Mouse (Mus musculus) CH12.LX (cell line): ENCODE measurements around the gene 0610030E20Rik. TPM values are rescaled to one million over a fixed set of nuclear protein-coding genes. Genes with fewer than 3 reads are reported as not detected.

ENCODE experiments used
- DNase-seq: peaks from one replicate; pipeline ENCODE4 v3.0.0-alpha.2; 2013; ENCODE audit errors: extremely low read depth
- H3K27ac ChIP-seq: 2 replicates; pipeline ENCODE4 v1.5.1; 2012; ENCODE audit warnings: low read depth, mild to moderate bottlenecking, control low read depth, moderate library complexity; ENCODE audit not compliant: insufficient read depth
- H3K27me3 ChIP-seq: replicated peaks from 2 replicates; pipeline ENCODE3; 2012; ENCODE audit warnings: inconsistent platforms
- H3K36me3 ChIP-seq, 2 experiments: replicated peaks in 1 of 2; 2 replicates each; pipeline versions ENCODE3 to v1.6.1; 2012; ENCODE audit warnings: inconsistent platforms in 1 of 2, low read length in 1 of 2, mild to moderate bottlenecking in 1 of 2, mixed read lengths in 1 of 2, moderate library complexity in 1 of 2; ENCODE audit not compliant: control insufficient read depth in 1 of 2, insufficient read depth in 1 of 2
- H3K4me1 ChIP-seq, 2 experiments: 2 replicates each; pipeline ENCODE4 v1.6.1; 2012; ENCODE audit warnings: inconsistent platforms in 1 of 2, moderate library complexity in 1 of 2; ENCODE audit not compliant: insufficient read depth in 2 of 2, control insufficient read depth in 1 of 2
- H3K4me2 ChIP-seq: 2 replicates; pipeline ENCODE4 v1.6.1; 2012; ENCODE audit warnings: low read depth, mild to moderate bottlenecking, control low read depth; ENCODE audit not compliant: poor library complexity, insufficient read depth, severe bottlenecking
- H3K4me3 ChIP-seq, 3 experiments: fragments of 150-350 bp in 1 of 3; sonication (generic) in 1 of 3; replicated peaks in 1 of 3; 2 replicates each; pipeline versions ENCODE3 to v1.5.1; 2011 to 2012; ENCODE audit warnings: low read depth in 2 of 3, low read length in 2 of 3, mild to moderate bottlenecking in 2 of 3, moderate library complexity in 2 of 3, control low read depth in 1 of 3, improper control_type of control experiment in 1 of 3, inconsistent platforms in 1 of 3, mixed read lengths in 1 of 3; ENCODE audit not compliant: poor library complexity in 1 of 3
- H3K79me2 ChIP-seq: replicated peaks from 2 replicates; pipeline ENCODE4 v1.6.1; 2012; ENCODE audit warnings: mild to moderate bottlenecking, moderate library complexity; ENCODE audit not compliant: control insufficient read depth, poor library complexity, insufficient read depth, severe bottlenecking; ENCODE audit errors: extremely low read depth
- H3K9ac ChIP-seq: 2 replicates; pipeline ENCODE4 v1.6.1; 2012; ENCODE audit warnings: low read depth, mild to moderate bottlenecking, control low read depth, moderate library complexity; ENCODE audit not compliant: insufficient read depth
- H3K9me3 ChIP-seq: replicated peaks from 2 replicates; pipeline ENCODE3; 2012; ENCODE audit warnings: low read length, inconsistent platforms, mixed read lengths
- ELF1 ChIP-seq: IDR thresholded peaks from 2 replicates; pipeline ENCODE4 v1.6.1; 2014; ENCODE audit warnings: low read depth, mild to moderate bottlenecking, inconsistent platforms, low read length, improper control_type of control experiment
- ETS1 ChIP-seq: conservative IDR thresholded peaks from 2 replicates; pipeline ENCODE4 v1.6.1; 2012; ENCODE audit warnings: low read depth, mild to moderate bottlenecking, inconsistent platforms, low read length, improper control_type of control experiment, moderate library complexity
- HCFC1 ChIP-seq: IDR thresholded peaks from 2 replicates; pipeline ENCODE4 v1.6.1; 2012; ENCODE audit warnings: low read depth, mild to moderate bottlenecking, inconsistent platforms, low read length, improper control_type of control experiment
- JUN ChIP-seq: IDR thresholded peaks from 2 replicates; pipeline ENCODE4 v1.6.1; 2011; ENCODE audit warnings: low read depth, mild to moderate bottlenecking, low read length, improper control_type of control experiment, moderate library complexity; ENCODE audit not compliant: insufficient read depth
- JUND ChIP-seq: conservative IDR thresholded peaks from 2 replicates; pipeline ENCODE4 v1.6.1; 2011; ENCODE audit warnings: low read depth, low read length, improper control_type of control experiment
- MAZ ChIP-seq: IDR thresholded peaks from 2 replicates; pipeline ENCODE4 v1.6.1; 2012; ENCODE audit warnings: low read depth, mild to moderate bottlenecking, inconsistent platforms, low read length, improper control_type of control experiment, moderate library complexity
- MXI1 ChIP-seq: IDR thresholded peaks from 2 replicates; pipeline ENCODE4 v1.6.1; 2011; ENCODE audit warnings: mild to moderate bottlenecking, low read depth, low read length, improper control_type of control experiment
- NELFE ChIP-seq: IDR thresholded peaks from 2 replicates; pipeline ENCODE4 v1.6.1; 2011; ENCODE audit warnings: low read depth, low read length, improper control_type of control experiment
- NRF1 ChIP-seq: IDR thresholded peaks from 2 replicates; pipeline ENCODE4 v1.6.1; 2014; ENCODE audit warnings: low read depth, mild to moderate bottlenecking, inconsistent platforms, low read length, improper control_type of control experiment, moderate library complexity
- PAX5 ChIP-seq: IDR thresholded peaks from 2 replicates; pipeline ENCODE4 v1.6.1; 2012; ENCODE audit warnings: low read length, inconsistent platforms, mixed read lengths
- RCOR1 ChIP-seq: conservative IDR thresholded peaks from 2 replicates; pipeline ENCODE4 v1.6.1; 2012; ENCODE audit warnings: low read depth, mild to moderate bottlenecking, inconsistent platforms, low read length, improper control_type of control experiment
- SMC3 ChIP-seq: IDR thresholded peaks from 2 replicates; pipeline ENCODE4 v1.6.1; 2011; ENCODE audit warnings: low read depth, low read length, improper control_type of control experiment
- TBP ChIP-seq: conservative IDR thresholded peaks from 2 replicates; pipeline ENCODE4 v1.6.1; 2011; ENCODE audit warnings: low read depth, low read length, improper control_type of control experiment
- UBTF ChIP-seq: IDR thresholded peaks from 2 replicates; pipeline ENCODE4 v1.6.1; 2012; ENCODE audit warnings: low read depth, mild to moderate bottlenecking, inconsistent platforms, low read length, improper control_type of control experiment, moderate library complexity
- USF1 ChIP-seq: IDR thresholded peaks from 2 replicates; pipeline ENCODE4 v1.6.1; 2014; ENCODE audit warnings: low read depth, mild to moderate bottlenecking, inconsistent platforms, low read length, improper control_type of control experiment
- ZKSCAN1 ChIP-seq: IDR thresholded peaks from 2 replicates; pipeline ENCODE4 v1.6.1; 2012; ENCODE audit warnings: low read depth, inconsistent platforms, low read length, improper control_type of control experiment, borderline replicate concordance
- ZMIZ1 ChIP-seq: IDR thresholded peaks from 2 replicates; pipeline ENCODE4 v1.6.1; 2012; ENCODE audit warnings: low read depth, mild to moderate bottlenecking, inconsistent platforms, low read length, improper control_type of control experiment
- dilution Hi-C: fragments of 300-500 bp; cut with MboI; formaldehyde crosslinking; loops from 2 replicates; pipeline ENCODE4 v1.14.3; 2020; ENCODE audit warnings: low sequenced_read_pairs; ENCODE audit not compliant: extremely low pct_unique_long_range_greater_than_20kb, extremely low pct_ligation_motif_present
- in situ Hi-C: fragments of 300-500 bp; cut with MboI; formaldehyde crosslinking; loops from 3 replicates; pipeline ENCODE4 v1.14.3; 2019; ENCODE audit warnings: low sequenced_read_pairs, low pct_ligation_motif_present, low pct_unique_long_range_greater_than_20kb, mixed read lengths
- polyA plus RNA-seq: library from polyadenylated mRNA; unstranded; fragments of >175 nt; gene quantifications from 2 replicates; pipeline ENCODE4 v1.2.1, GENCODE M21; 2012; ENCODE audit warnings: low read depth; ENCODE audit not compliant: insufficient read length
- total RNA-seq, 2 experiments: library from RNA; depleted of rRNA; stranded (reverse); fragments of 300-350 nt in 1 of 2; fragments of >200 nt in 1 of 2; gene quantifications; 2 replicates each; pipeline ENCODE4 v1.2.3; 2012 to 2014

0610030E20Rik gene
- total and polyA plus RNA-seq, 3 experiments, result 7.2 to 16.9 (median 11.7) TPM

- H3K79me2 ChIP-seq, result peaks cover 15% of the 10 kb centered on the region
- H3K4me2 ChIP-seq, result no peak overlapping the region
- peaks cover 6 to 25% of the 10 kb centered on the region in 2 experiments; a peak in 3 of 4 replicates for H3K4me1 ChIP-seq
- H3K27ac ChIP-seq, result no peak overlapping the region
- TF ChIP-seq SMC3, result no peak
- TF ChIP-seq ELF1, result no peak
- TF ChIP-seq NELFE, result no peak
- no peak for TF ChIP-seq ZMIZ1
- TF ChIP-seq RCOR1, result no peak
- TF ChIP-seq NRF1, result no peak
- TF ChIP-seq JUN, result no peak
- no peak for TF ChIP-seq MXI1
- H3K9me3 ChIP-seq, result peaks cover 7% of the 10 kb centered on the region
- H3K36me3 ChIP-seq, result peaks cover 45 to 82% of the 10 kb centered on the region in 2 experiments
- DNase-seq, result no peak
- no peak overlapping the region for H3K4me3 ChIP-seq
- dilution Hi-C loops, result no loop called here
- in situ Hi-C loops, result no loop called here
- no peaks in the 10 kb centered on the region for H3K27me3 ChIP-seq
- no peak overlapping the region for H3K9ac ChIP-seq
Measured at GRCm38 (mm10) chr6:72357164-72358079, 10.3 kb downstream of the 0610030E20Rik start.

GRCm38 (mm10) chr6:72358086-72358764 lies 11.1 kb downstream of the 0610030E20Rik start:
- Histone ChIP-seq H3K4me3 (no peak overlapping the region), H3K27me3 (no peaks in the 10 kb centered on the region), H3K36me3 (peaks cover 45 to 78% of the 10 kb centered on the region in 2 experiments), H3K79me2 (peaks cover 15% of the 10 kb centered on the region), H3K4me1 (peaks cover 3 to 18% of the 10 kb centered on the region in 2 experiments; a peak in 3 of 4 replicates), H3K4me2 (no peak overlapping the region), H3K9me3 (peaks cover 7% of the 10 kb centered on the region), H3K27ac (no peak overlapping the region), H3K9ac (no peak overlapping the region)
- DNase-seq, result no peak
- in situ Hi-C loops, result no loop called here
- TF ChIP-seq RCOR1, result no peak
- TF ChIP-seq PAX5, result no peak
- no peak for TF ChIP-seq UBTF
- no peak for TF ChIP-seq ZKSCAN1
- TF ChIP-seq JUN, result no peak
- TF ChIP-seq ELF1, result no peak
- no peak for TF ChIP-seq HCFC1
- TF ChIP-seq ZMIZ1, result no peak
- no peak for TF ChIP-seq ETS1
- TF ChIP-seq JUND, result no peak
- TF ChIP-seq NRF1, result no peak
- TF ChIP-seq MAZ, result no peak
- no peak for TF ChIP-seq USF1
- no peak for TF ChIP-seq TBP
- no peak for TF ChIP-seq NELFE
- dilution Hi-C loops, result no loop called here
